Mouse (Mus musculus): ENCODE measurements at regions not wholly inside any gene's neighbourhood (a gene's known extent, or its start where the extent isn't known, plus 50 kb on each side); places are given as distances from the start of the nearest gene placed in this dataset.

DNA sequence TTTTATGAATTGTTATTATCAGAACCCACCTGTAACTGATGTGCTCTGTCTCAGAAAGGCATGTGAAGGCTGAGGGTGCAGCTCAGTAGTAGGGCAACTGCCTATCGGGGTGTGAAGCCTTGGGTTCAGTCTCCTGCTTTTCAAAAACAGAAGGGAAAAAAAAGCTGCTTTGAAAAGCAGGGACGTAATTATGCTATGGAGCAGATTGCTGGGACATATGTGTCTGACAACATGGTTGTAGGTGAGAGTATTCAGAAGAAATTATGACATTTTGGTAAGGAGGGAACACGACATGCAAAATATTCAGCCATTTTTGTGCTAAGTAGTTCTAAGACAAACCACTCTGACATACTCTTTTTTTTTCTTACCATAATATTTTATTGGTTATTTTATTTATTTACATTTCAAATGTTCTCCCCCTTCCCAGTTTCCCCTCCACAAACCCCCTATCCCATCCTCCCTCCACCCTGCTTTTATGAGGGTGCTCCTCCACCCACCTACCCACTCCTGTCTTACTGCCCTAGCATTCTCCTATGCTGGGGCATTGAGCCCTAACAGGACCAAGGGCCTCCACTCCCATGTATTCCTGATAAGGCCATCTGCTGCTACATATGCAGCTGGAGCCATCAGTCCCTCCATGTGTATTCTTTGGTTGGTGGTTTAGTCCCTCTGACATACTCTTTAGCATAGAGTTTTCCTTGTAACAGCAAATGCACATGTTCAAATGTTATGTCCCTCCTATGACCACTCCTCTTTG, 122.8 kb upstream of the Trpm3 start:
- Histone ChIP-seq H3K4me1 (ENCODE audit: insufficient read depth) (no peaks in the 10 kb centered on the region), H3K27me3 (ENCODE audit: insufficient read depth, low read length) (no peaks in the 10 kb centered on the region), H3K4me3 (ENCODE audit: low read depth, low read length) (no peak overlapping the region), H3K4me2 (ENCODE audit: low read depth, low read length) (no peak overlapping the region), H3K9ac (replicated peaks) (no peak overlapping the region), H3K9me3 (ENCODE audit: low read length) (no peaks in the 10 kb centered on the region), H3K27ac (ENCODE audit: low read depth) (no peak overlapping the region), H3K36me3 (replicated peaks; ENCODE audit: insufficient read depth, low read length) (no peaks in the 10 kb centered on the region)
- DNase-seq (no peak), ATAC-seq (no peak)
- WGBS (ENCODE audit: insufficient replicate concordance), result 80% methylated on average over 3 of the region's 3 CpGs
- no peak for TF ChIP-seq EP300 (IDR thresholded peaks at IDR 0.05; ENCODE audit: low read depth)

DNA sequence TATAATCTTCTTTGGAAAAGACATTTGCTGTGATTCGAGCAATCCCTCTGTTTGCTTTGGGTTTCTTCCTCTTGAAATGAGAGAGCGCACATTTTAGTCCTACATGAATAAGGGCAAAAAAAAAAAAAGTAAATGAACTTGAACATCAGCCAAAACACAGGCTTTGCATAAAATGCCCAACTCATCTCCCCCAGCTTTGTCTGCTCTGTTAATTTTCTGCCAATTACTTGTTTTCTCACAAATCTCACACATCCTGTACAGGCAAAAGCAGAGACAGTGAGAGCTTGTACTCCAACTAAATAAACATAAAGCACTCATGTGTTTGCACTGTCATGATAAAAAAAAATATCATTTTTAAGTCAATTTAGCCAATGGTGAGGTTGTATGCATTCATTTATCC, 121.4 kb upstream of the Trpm3 start:
- TF ChIP-seq EP300 (IDR thresholded peaks at IDR 0.05; ENCODE audit: low read depth) (no peak), CTCF (IDR thresholded peaks at IDR 0.05; ENCODE audit: low read depth) (no peak)
- WGBS (ENCODE audit: insufficient replicate concordance), result 69% methylated on average over 2 of the region's 2 CpGs
- Histone ChIP-seq H3K9ac (replicated peaks) (no peak overlapping the region), H3K4me2 (ENCODE audit: low read depth, low read length) (no peak overlapping the region), H3K4me3 (ENCODE audit: low read depth, low read length) (no peak overlapping the region), H3K36me3 (replicated peaks; ENCODE audit: insufficient read depth, low read length) (no peaks in the 10 kb centered on the region), H3K9me3 (ENCODE audit: low read length) (no peaks in the 10 kb centered on the region), H3K27ac (ENCODE audit: low read depth) (no peak overlapping the region), H3K4me1 (ENCODE audit: insufficient read depth) (no peaks in the 10 kb centered on the region), H3K27me3 (ENCODE audit: insufficient read depth, low read length) (no peaks in the 10 kb centered on the region)
- DNase-seq (no peak), ATAC-seq (no peak)

DNA sequence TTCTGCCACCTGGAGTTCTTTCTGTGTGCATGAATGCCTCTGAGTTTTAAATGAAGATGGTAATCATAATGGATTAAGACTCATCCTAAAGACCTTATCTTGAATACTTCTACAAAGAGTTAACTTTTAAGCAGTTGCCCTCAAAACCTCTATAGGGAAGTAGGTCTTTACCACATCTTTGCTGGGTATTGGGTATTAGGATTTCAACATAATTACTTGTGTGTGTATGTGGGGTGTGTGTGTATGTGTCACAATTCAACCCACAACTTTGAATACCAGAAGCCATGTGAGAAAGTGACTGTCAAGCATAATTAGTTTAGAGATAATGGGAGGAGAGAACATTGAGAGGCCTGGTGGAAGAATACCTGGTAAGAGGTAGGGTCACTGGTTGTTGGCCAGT, 111.3 kb upstream of the Trpm3 start:
- no peaks in the 10 kb centered on the region for H3K27me3 ChIP-seq (ENCODE audit: insufficient read depth, low read length)
- no peak overlapping the region for H3K4me2 ChIP-seq (ENCODE audit: low read depth, low read length)
- H3K36me3 ChIP-seq (replicated peaks; ENCODE audit: insufficient read depth, low read length), result no peaks in the 10 kb centered on the region
- H3K9ac ChIP-seq (replicated peaks), result no peak overlapping the region
- no peak for DNase-seq
- no peak overlapping the region for H3K27ac ChIP-seq (ENCODE audit: low read depth)
- no peak overlapping the region for H3K4me3 ChIP-seq (ENCODE audit: low read depth, low read length)
- H3K4me1 ChIP-seq (ENCODE audit: insufficient read depth), result no peaks in the 10 kb centered on the region
- ATAC-seq, result no peak
- TF ChIP-seq CTCF (IDR thresholded peaks at IDR 0.05; ENCODE audit: low read depth) (no peak), EP300 (IDR thresholded peaks at IDR 0.05; ENCODE audit: low read depth) (no peak)
- no peaks in the 10 kb centered on the region for H3K9me3 ChIP-seq (ENCODE audit: low read length)

DNA sequence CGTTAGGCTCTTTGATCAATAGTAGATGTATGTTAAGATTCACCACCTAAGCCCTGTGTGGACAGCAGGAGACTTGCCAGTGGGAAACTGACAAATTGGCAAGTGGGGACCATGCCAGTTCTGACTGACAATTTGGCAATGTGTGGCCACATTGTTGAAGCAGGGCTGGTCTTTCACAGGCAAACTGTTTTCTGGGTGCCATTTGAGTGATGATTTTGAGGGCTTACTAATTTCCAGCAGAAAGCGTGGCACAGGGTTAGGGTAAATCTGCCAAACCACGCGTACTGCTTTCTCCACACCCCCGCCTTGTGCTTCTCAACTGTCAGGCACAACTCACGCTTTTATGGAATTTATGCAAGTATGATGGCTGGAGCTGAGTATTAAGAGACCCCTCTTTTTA, 91.2 kb upstream of the Trpm3 start:
- H3K27me3 ChIP-seq (ENCODE audit: insufficient read depth, low read length), result no peaks in the 10 kb centered on the region
- no peak overlapping the region for H3K9ac ChIP-seq (replicated peaks)
- no peaks in the 10 kb centered on the region for H3K9me3 ChIP-seq (ENCODE audit: low read length)
- TF ChIP-seq CTCF (IDR thresholded peaks at IDR 0.05; ENCODE audit: low read depth) (no peak), EP300 (IDR thresholded peaks at IDR 0.05; ENCODE audit: low read depth) (no peak)
- no peaks in the 10 kb centered on the region for H3K36me3 ChIP-seq (replicated peaks; ENCODE audit: insufficient read depth, low read length)
- no peak for ATAC-seq
- DNase-seq, result no peak
- WGBS (ENCODE audit: insufficient replicate concordance), result 81% methylated on average over 6 of the region's 6 CpGs
- no peak overlapping the region for H3K27ac ChIP-seq (ENCODE audit: low read depth)
- no peak overlapping the region for H3K4me3 ChIP-seq (ENCODE audit: low read depth, low read length)
- no peak overlapping the region for H3K4me2 ChIP-seq (ENCODE audit: low read depth, low read length)
- H3K4me1 ChIP-seq (ENCODE audit: insufficient read depth), result no peaks in the 10 kb centered on the region

DNA sequence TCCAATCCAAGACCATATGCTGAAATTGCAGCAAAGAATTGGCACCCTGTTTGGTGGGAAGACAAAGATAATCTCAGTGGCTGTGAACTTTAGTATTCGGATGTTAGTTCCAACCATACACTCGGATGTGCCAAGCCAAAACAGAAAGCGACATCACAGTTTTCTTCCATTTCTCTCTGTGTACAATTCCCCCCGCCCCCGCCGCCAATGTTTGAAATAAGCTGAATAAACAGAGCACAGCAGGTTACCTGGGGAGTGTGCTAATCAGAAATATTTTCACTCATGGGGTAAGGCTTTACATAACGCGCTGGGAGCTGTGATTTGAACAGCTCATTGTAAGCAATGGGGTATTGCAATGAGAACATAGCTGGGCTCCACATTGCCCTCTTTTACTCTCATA, 72.5 kb upstream of the Trpm3 start:
- no peaks in the 10 kb centered on the region for H3K4me1 ChIP-seq (ENCODE audit: insufficient read depth)
- TF ChIP-seq EP300 (IDR thresholded peaks at IDR 0.05; ENCODE audit: low read depth) (no peak), CTCF (IDR thresholded peaks at IDR 0.05; ENCODE audit: low read depth) (no peak)
- no peak overlapping the region for H3K4me3 ChIP-seq (ENCODE audit: low read depth, low read length)
- H3K27me3 ChIP-seq (ENCODE audit: insufficient read depth, low read length), result no peaks in the 10 kb centered on the region
- no peaks in the 10 kb centered on the region for H3K9me3 ChIP-seq (ENCODE audit: low read length)
- H3K9ac ChIP-seq (replicated peaks), result no peak overlapping the region
- ATAC-seq (no peak), DNase-seq (no peak)
- H3K4me2 ChIP-seq (ENCODE audit: low read depth, low read length), result no peak overlapping the region
- H3K36me3 ChIP-seq (replicated peaks; ENCODE audit: insufficient read depth, low read length), result no peaks in the 10 kb centered on the region
- H3K27ac ChIP-seq (ENCODE audit: low read depth), result no peak overlapping the region
- WGBS (ENCODE audit: insufficient replicate concordance), result 68% methylated on average over 8 of the region's 8 CpGs

DNA sequence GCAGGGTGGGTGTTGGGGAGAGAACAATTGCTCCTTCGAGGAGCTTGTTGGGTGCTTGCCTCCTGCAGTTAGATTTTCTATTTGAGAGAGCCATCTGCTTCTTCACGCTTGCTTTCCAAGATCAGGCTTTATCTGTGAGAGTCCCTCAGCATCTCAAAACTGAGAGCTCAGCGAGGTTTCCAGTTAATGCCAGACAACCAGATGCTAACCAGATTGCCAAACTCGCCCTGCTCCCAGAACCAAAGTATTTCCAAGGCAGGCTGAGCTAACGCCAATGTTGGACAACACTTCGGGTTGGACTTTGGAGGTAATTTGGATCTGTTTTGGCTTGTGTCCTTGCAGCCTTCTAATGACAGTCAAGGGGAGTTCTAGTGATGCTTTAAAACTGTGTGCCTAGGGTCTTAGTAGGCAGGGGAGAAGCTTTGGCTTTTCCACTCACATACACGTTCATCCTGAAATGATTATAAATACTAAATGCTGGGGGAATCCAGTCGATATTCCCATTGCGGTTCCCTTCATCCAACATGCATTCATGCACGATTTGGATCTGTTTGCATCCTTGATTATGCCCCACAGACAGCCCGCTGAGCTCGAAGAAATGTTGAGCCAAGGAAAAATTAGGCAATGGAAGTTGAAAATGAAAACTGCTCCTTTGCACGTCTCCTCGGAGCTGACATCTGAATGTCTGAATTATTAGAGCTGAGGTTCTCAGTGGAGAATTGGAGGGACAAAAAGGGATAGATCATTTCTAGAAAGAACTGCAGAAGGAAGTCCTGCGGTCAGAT, 68.4 kb upstream of the Trpm3 start:
- TF ChIP-seq CTCF (IDR thresholded peaks at IDR 0.05; ENCODE audit: low read depth) (no peak), EP300 (IDR thresholded peaks at IDR 0.05; ENCODE audit: low read depth) (no peak)
- no peaks in the 10 kb centered on the region for H3K27me3 ChIP-seq (ENCODE audit: insufficient read depth, low read length)
- no peak overlapping the region for H3K27ac ChIP-seq (ENCODE audit: low read depth)
- ATAC-seq (no peak), DNase-seq (no peak)
- 72% methylated on average over 15 of the region's 15 CpGs for WGBS (ENCODE audit: insufficient replicate concordance)
- no peaks in the 10 kb centered on the region for H3K9me3 ChIP-seq (ENCODE audit: low read length)
- no peak overlapping the region for H3K4me2 ChIP-seq (ENCODE audit: low read depth, low read length)
- no peaks in the 10 kb centered on the region for H3K4me1 ChIP-seq (ENCODE audit: insufficient read depth)
- H3K36me3 ChIP-seq (replicated peaks; ENCODE audit: insufficient read depth, low read length), result no peaks in the 10 kb centered on the region
- H3K4me3 ChIP-seq (ENCODE audit: low read depth, low read length), result no peak overlapping the region
- no peak overlapping the region for H3K9ac ChIP-seq (replicated peaks)

Data from liver, postnatal 0 days (tissue).